Mouse (Mus musculus) liver, adult 2 months (tissue): Measurements from ENCODE around the gene Tdrkh. TPM values are rescaled to one million over a fixed set of nuclear protein-coding genes. Genes with fewer than 3 reads are reported as not detected.

Source experiments
- DNase-seq: peaks from one replicate; pipeline ENCODE4 v3.0.0-alpha.2; 2011; ENCODE audit warnings: low read depth, low spot score; ENCODE audit errors: extremely low read depth
- H3K27ac ChIP-seq: fragments of 200-500 bp; replicated peaks from 2 replicates; pipeline ENCODE4 v1.5.1; 2012; ENCODE audit warnings: low read depth, mild to moderate bottlenecking, control low read depth, inconsistent platforms, low read length; ENCODE audit not compliant: insufficient read depth
- H3K27me3 ChIP-seq: fragments of 200-500 bp; 2 replicates; pipeline ENCODE4 v1.6.1; 2012; ENCODE audit warnings: mild to moderate bottlenecking, moderate library complexity, low read length, inconsistent platforms; ENCODE audit not compliant: control insufficient read depth, insufficient read depth
- H3K36me3 ChIP-seq: fragments of 200-500 bp; 2 replicates; pipeline ENCODE4 v1.6.1; 2012; ENCODE audit warnings: low read length, inconsistent platforms; ENCODE audit not compliant: control insufficient read depth, insufficient read depth
- H3K4me1 ChIP-seq: fragments of 200-500 bp; 2 replicates; pipeline ENCODE4 v1.6.1; 2011; ENCODE audit warnings: low read length; ENCODE audit not compliant: control insufficient read depth, insufficient read depth
- H3K4me3 ChIP-seq: fragments of 200-500 bp; 2 replicates; pipeline ENCODE4 v1.5.1; 2011; ENCODE audit warnings: low read depth, mild to moderate bottlenecking, control low read depth, low read length, moderate library complexity; ENCODE audit not compliant: insufficient read depth
- H3K79me2 ChIP-seq: fragments of 200-500 bp; 2 replicates; pipeline ENCODE4 v1.6.1; 2012; ENCODE audit warnings: inconsistent platforms, mild to moderate bottlenecking, low read length, moderate library complexity; ENCODE audit not compliant: control insufficient read depth, insufficient read depth
- H3K9ac ChIP-seq: fragments of 200-500 bp; 2 replicates; pipeline ENCODE4 v1.6.1; 2012; ENCODE audit warnings: low read depth, mild to moderate bottlenecking, control low read depth, inconsistent platforms, low read length
- CTCF ChIP-seq: fragments of 200-500 bp; IDR thresholded peaks from 2 replicates; pipeline ENCODE4 v1.5.1; 2011; ENCODE audit warnings: low read depth, low read length, control low read depth
- POLR2A ChIP-seq: fragments of 200-500 bp; IDR thresholded peaks from 2 replicates; pipeline ENCODE4 v1.6.1; 2011; ENCODE audit warnings: low read length, control low read depth; ENCODE audit not compliant: insufficient read depth; ENCODE audit errors: extremely low read depth
- WGBS: fragments of 180-500 bp; shearing (Covaris S2); methylation state at CpG from one replicate; pipeline ENCODE4 v1.1.7; 2018; 5-methylcytosine and 5-hydroxymethylcytosine counted together
- polyA plus RNA-seq: library from polyadenylated mRNA; depleted of rRNA; stranded (reverse); fragments of >200 nt; gene quantifications from 2 replicates; pipeline ENCODE4 v1.2.3, GENCODE M21; 2012
- total RNA-seq: library from RNA; depleted of rRNA; stranded (reverse); fragments of >200 nt; gene quantifications from 2 replicates; pipeline ENCODE4 v1.2.3, GENCODE M21; 2014

Tdrkh gene
- total and polyA plus RNA-seq, 2 experiments = 0.66 to 1.8 TPM

DNA sequence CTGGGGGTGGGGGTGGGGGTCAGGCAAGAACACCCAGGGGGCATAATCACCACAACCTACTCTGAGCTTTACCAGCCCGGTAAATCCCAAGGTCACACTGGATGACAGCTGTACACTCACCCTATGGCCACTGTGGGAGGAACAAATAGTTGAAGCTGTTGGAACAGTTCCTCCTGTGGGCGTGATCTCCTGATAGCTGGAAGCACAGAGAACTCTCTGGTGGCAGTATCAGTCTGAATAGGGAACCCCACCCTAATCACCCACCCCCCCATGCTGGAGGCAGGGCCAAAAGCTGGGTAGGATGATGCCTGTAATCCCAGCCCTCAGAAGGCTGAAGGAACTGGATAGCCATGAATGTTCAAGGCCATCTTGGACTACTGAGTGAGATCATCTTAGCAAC is 43.4 kb upstream of the Tdrkh start:
- H3K36me3 ChIP-seq = no peaks in the 10 kb centered on the region
- no peaks in the 10 kb centered on the region; the same call in 1 of the 2 replicates for H3K79me2 ChIP-seq
- no peak for DNase-seq
- no peak overlapping the region for H3K9ac ChIP-seq
- no peak overlapping the region for H3K27ac ChIP-seq
- no peaks in the 10 kb centered on the region for H3K27me3 ChIP-seq
- peaks cover 26% of the 10 kb centered on the region for H3K4me1 ChIP-seq
- TF ChIP-seq CTCF (no peak), POLR2A (no peak)
- WGBS = 21% methylated on average over 2 of the region's 2 CpGs
- H3K4me3 ChIP-seq = no peak overlapping the region

DNA sequence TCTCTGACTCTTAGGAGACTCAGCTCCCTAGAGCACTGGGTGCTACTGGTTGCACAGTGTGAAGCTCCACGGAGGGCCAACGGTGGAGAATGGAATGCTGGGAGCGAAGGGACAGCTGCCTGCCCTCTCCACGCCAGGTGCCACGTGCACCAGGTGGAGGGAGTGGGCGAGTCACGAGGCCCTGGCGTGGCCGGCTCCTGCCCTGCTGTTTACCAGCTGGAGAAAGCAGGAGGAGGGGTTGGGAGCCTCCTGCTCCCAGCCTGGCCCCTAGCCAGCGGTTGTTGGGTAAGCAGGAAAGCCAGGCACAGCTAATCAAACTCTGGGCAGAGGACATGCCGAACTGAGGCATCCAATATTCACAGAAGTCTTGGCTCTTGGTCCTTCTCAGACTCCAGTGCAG is 41.4 kb upstream of the Tdrkh start:
- TF ChIP-seq POLR2A (no peak), CTCF (no peak)
- DNase-seq = peak; percentile 96
- no peak overlapping the region for H3K9ac ChIP-seq
- no peak overlapping the region for H3K4me3 ChIP-seq
- 7% methylated on average over 11 of the region's 11 CpGs for WGBS
- H3K27ac ChIP-seq = peak overlapping the region; percentile 52; the same call in 1 of the 2 replicates
- H3K27me3 ChIP-seq = no peaks in the 10 kb centered on the region
- H3K79me2 ChIP-seq = no peaks in the 10 kb centered on the region; the same call in 1 of the 2 replicates
- peaks cover 27% of the 10 kb centered on the region for H3K4me1 ChIP-seq
- H3K36me3 ChIP-seq = peaks cover 2% of the 10 kb centered on the region; the same call in 1 of the 2 replicates

DNA sequence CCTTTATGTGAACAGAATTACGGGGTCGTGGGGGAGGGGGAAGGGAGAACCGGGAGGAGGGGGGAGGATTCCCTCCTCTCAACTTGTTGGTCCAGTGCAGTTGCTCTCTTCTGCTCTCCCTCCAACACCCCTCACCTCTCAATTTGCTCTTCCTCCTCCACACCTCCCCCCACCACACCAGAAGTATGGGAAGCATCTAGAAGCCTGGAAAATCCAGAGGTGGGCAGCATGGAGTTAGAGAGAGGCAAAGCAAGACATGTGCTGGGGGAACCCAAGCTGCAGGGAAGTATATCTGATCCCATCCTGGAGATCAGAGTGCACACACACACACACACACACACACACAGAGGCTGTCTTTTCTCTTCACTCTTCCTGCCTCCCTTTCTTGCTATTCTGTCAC is 41.0 kb upstream of the Tdrkh start:
- Histone ChIP-seq H3K27me3 (no peaks in the 10 kb centered on the region), H3K27ac (peak overlapping the region; percentile 84), H3K9ac (0 out of 2 replicates have a peak overlapping the region, but pooled peaks have one; percentile 14), H3K79me2 (no peaks in the 10 kb centered on the region; the same call in 1 of the 2 replicates), H3K4me3 (no peak overlapping the region), H3K36me3 (peaks cover 4% of the 10 kb centered on the region; the same call in 1 of the 2 replicates), H3K4me1 (peaks cover 27% of the 10 kb centered on the region)
- TF ChIP-seq CTCF (no peak), POLR2A (no peak)
- WGBS = 3% methylated on average over 3 of the region's 3 CpGs
- DNase-seq = no peak

GRCm38 (mm10) chr3:94372641-94373040 is 40.4 kb upstream of the Tdrkh start, which contains the start of gene Rorc:
Gene Rorc, plus strand, starts transcription at chr3:94372794.
- Histone ChIP-seq H3K4me1 (peaks cover 24% of the 10 kb centered on the region), H3K9ac (peak within 1 kb of the TSS; percentile 81), H3K79me2 (no peaks in the 10 kb centered on the region; the same call in 1 of the 2 replicates), H3K4me3 (peak within 1 kb of the TSS; percentile 64), H3K36me3 (peaks cover 4% of the 10 kb centered on the region; the same call in 1 of the 2 replicates), H3K27ac (peak within 1 kb of the TSS; percentile 99), H3K27me3 (no peaks in the 10 kb centered on the region)
- DNase-seq = peak; percentile 89
- TF ChIP-seq CTCF (no peak), POLR2A (peak; percentile 81)
- 6% methylated on average over 5 of the region's 5 CpGs for WGBS

GRCm38 (mm10) chr3:94373090-94373489 is 40.0 kb upstream of the Tdrkh start:
- WGBS = 3% methylated on average over 10 of the region's 10 CpGs
- H3K27ac ChIP-seq = peak overlapping the region; percentile 99
- H3K79me2 ChIP-seq = no peaks in the 10 kb centered on the region; the same call in 1 of the 2 replicates
- TF ChIP-seq CTCF (no peak), POLR2A (no peak)
- peak overlapping the region; percentile 64 for H3K4me3 ChIP-seq
- H3K4me1 ChIP-seq = peaks cover 19% of the 10 kb centered on the region
- H3K36me3 ChIP-seq = peaks cover 4% of the 10 kb centered on the region; the same call in 1 of the 2 replicates
- DNase-seq = peak; percentile 62
- no peaks in the 10 kb centered on the region for H3K27me3 ChIP-seq
- H3K9ac ChIP-seq = peak overlapping the region; percentile 81

DNA sequence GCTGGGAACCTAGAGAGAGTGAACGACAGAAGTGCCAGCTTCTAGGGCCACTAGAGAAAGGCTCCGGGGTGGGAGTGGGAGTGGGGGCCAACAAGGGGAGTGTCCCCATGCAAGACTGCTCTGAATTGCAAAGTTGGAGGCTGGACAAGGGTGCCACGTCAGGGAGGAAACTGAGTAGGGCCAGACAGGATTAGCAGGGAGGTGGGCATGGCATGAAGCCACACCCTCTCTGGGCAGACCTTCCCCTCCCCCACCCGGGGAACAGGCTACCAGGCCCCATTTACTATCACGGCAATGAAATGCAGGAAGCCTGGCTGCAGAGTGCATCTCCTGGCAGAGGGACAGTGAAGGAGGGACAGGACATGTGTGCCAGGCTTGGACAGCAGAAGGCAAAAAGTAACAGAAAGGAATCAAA is 39.5 kb upstream of the Tdrkh start:
- peak overlapping the region; percentile 81 for H3K9ac ChIP-seq
- no peak for TF ChIP-seq CTCF
- TF ChIP-seq POLR2A = no peak
- 0% methylated on average over 5 of the region's 5 CpGs for WGBS
- peak overlapping the region; percentile 99 for H3K27ac ChIP-seq
- H3K79me2 ChIP-seq = no peaks in the 10 kb centered on the region; the same call in 1 of the 2 replicates
- H3K27me3 ChIP-seq = no peaks in the 10 kb centered on the region
- peak overlapping the region; percentile 64 for H3K4me3 ChIP-seq
- peaks cover 15% of the 10 kb centered on the region for H3K4me1 ChIP-seq
- peak; percentile 93 for DNase-seq
- peaks cover 4% of the 10 kb centered on the region; the same call in 1 of the 2 replicates for H3K36me3 ChIP-seq
